Mouse (Mus musculus) hindbrain, embryonic 16.5 days (tissue): ENCODE measurements at regions not wholly inside any gene's neighbourhood (a gene's known extent, or its start where the extent isn't known, plus 50 kb on each side); places are given as distances from the start of the nearest gene placed in this dataset.
"Not testable (repeated sequence)": the region's sequence is repeated elsewhere in the genome, so short reads cannot be mapped to it uniquely, and the experiment has no call there.

Source experiments
- ATAC-seq: fragments of 200-750 bp; cut with Nextera tagmentation; 2 replicates; pipeline ENCODE4 v1.8.0; 2017; ENCODE audit warnings: moderate TSS enrichment, moderate library complexity
- H3K27ac ChIP-seq: fragments of 300-500 bp; sonication (generic); 2 replicates; pipeline ENCODE4 v1.5.1; 2014; ENCODE audit warnings: low read depth, mild to moderate bottlenecking, control low read depth, low read length, moderate library complexity
- H3K27me3 ChIP-seq: fragments of 300-500 bp; sonication (generic); replicated peaks from 2 replicates; pipeline ENCODE4 v1.6.1; 2014; ENCODE audit warnings: low read length; ENCODE audit not compliant: control insufficient read depth, insufficient read depth
- H3K36me3 ChIP-seq: fragments of 300-500 bp; sonication (generic); 2 replicates; pipeline ENCODE4 v1.6.1; 2014; ENCODE audit warnings: mild to moderate bottlenecking, low read length, moderate library complexity, mixed read lengths; ENCODE audit not compliant: control insufficient read depth, insufficient read depth
- H3K4me1 ChIP-seq: fragments of 300-500 bp; sonication (generic); 2 replicates; pipeline ENCODE4 v1.6.1; 2014; ENCODE audit warnings: low read depth, low read length; ENCODE audit not compliant: control insufficient read depth, insufficient read depth
- H3K4me2 ChIP-seq: fragments of 300-500 bp; sonication (generic); 2 replicates; pipeline ENCODE4 v1.6.1; 2014; ENCODE audit warnings: mild to moderate bottlenecking, low read length, control low read depth, moderate library complexity
- H3K4me3 ChIP-seq: fragments of 300-500 bp; sonication (generic); 2 replicates; pipeline ENCODE4 v1.5.1; 2014; ENCODE audit warnings: mild to moderate bottlenecking, low read length, control low read depth, moderate library complexity
- H3K9ac ChIP-seq: fragments of 300-500 bp; sonication (generic); 2 replicates; pipeline ENCODE4 v1.6.1; 2014; ENCODE audit warnings: low read depth, mild to moderate bottlenecking, control low read depth, low read length, moderate library complexity
- H3K9me3 ChIP-seq: fragments of 300-500 bp; sonication (generic); 2 replicates; pipeline ENCODE4 v1.6.1; 2014; ENCODE audit warnings: mild to moderate bottlenecking, low read length, moderate library complexity; ENCODE audit not compliant: control insufficient read depth
- WGBS: fragments of 180-500 bp; shearing (Covaris S2); extraction: QIAGEN DNeasy Blood & Tissue Kit; methylation state at CpG from one replicate; pipeline ENCODE4 v1.1.7; 2014; 5-methylcytosine and 5-hydroxymethylcytosine counted together

DNA sequence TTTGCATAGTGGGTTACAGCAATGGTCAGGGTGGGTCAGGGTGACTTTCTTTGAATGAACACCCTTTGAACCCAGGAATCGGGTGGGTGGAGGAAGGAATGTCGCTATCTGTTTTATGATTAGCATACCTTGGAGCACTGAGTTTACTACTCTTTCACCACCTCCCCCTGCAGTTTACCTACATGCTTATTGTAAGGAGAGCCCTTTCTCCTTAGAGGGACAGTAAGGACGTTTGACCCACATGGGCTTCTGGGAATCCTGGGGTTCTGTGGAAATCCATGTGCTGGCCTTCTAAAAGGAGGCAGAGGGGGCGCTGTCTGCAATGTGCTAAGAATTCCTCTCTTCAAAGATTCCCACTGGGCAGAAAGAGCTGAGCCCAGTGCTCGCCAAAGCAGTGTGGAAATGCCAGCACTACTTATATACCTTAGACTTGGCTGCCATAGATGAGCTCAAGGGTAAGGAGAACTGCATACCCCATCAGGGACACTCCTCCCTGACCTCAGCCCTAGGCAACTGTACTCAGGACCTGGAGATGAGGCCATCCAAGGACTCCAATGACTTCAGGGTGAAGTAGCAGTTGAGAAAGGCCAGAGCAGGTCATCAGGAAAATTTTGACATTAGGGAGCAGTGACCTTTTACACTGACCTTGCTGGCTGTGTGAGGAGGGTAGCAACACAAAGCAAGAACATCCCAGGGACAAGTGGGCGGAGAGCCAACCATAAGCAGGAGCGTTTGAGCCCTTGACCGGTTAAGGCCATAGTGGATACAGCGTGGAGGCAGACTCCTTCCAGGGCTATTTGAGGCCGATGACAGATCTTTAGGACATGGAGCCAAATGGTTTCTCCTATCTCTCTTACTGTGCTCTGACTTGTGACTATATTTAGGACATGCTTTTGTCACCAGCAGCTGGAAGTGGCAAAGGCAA lies 133.2 kb downstream of the Tcp10c start:
- Histone ChIP-seq H3K4me1 (no peaks in the 10 kb centered on the region), H3K27ac (no peak overlapping the region), H3K9ac (no peak overlapping the region), H3K4me2 (no peak overlapping the region), H3K9me3 (no peaks in the 10 kb centered on the region), H3K4me3 (no peak overlapping the region), H3K36me3 (no peaks in the 10 kb centered on the region), H3K27me3 (no peaks in the 10 kb centered on the region)
- WGBS: 82% methylated on average over 10 of the region's 10 CpGs
- no peak for ATAC-seq

DNA sequence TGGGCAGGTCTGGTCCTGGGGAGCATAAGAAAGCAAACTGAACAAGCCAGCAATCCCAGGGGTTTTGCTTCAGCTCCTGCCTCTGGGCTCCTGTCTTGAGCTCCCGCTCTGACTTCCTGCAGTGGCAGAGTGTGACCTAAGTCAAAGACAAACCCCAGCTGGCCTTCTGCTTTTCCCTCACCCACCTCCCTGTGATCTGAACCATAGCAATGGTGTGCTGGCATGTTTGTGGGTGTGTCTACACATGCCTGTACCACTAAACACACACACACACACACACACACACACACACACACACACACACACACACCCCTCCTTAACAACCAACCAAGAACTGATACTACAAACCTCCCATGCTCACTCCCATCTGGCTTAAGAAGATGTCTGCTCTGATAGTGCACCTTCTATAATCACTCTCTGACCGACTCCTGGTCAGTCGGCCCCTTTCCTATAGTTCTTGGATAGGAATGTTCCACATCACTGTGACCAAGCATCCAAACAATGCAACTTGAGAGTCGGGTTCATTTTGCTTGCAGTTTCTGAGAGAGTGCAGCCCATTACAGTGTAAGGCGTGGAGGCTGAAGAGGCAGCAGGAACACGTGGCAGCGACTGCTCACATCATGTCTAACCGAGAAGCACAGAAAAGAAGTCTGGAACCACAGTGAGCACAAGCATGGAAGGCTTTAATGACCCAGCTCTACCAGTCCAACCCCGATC lies 134.4 kb downstream of the Tcp10c start:
- H3K4me2 ChIP-seq: no peak overlapping the region
- 88% methylated on average over 9 of the region's 9 CpGs for WGBS
- no peaks in the 10 kb centered on the region for H3K36me3 ChIP-seq
- H3K4me3 ChIP-seq: no peak overlapping the region
- no peaks in the 10 kb centered on the region for H3K27me3 ChIP-seq
- no peaks in the 10 kb centered on the region for H3K4me1 ChIP-seq
- no peak for ATAC-seq
- H3K9me3 ChIP-seq: no peaks in the 10 kb centered on the region
- no peak overlapping the region for H3K27ac ChIP-seq
- no peak overlapping the region for H3K9ac ChIP-seq

DNA sequence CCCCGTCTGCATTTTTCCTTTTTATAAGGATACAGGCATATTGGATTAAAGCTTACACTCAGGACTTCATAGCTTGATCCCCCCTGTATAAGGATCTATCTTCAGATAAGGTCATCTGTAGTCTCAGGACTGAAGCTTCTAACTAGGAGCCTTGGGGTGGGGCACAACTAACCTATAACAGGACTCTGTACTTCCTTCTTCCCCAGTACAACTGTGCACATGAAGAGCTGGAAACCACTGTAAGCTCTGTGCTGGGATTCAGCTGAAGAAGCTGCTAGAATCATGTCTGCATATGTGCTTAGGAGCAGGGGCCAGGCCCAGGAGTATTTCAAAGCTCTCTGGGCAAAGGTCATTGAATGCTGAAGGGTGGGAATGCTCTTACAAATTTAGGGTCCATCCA lies 137.9 kb downstream of the Tcp10c start:
- not testable (repeated sequence) for H3K4me3 ChIP-seq, H3K4me2 ChIP-seq, ATAC-seq, H3K27me3 ChIP-seq, H3K27ac ChIP-seq, H3K36me3 ChIP-seq, H3K9me3 ChIP-seq, H3K4me1 ChIP-seq, H3K9ac ChIP-seq
- WGBS: 94% methylated on average over 1 of the region's 1 CpGs

- not testable (repeated sequence) for H3K4me1 ChIP-seq, H3K4me2 ChIP-seq, H3K9ac ChIP-seq, H3K27ac ChIP-seq, H3K9me3 ChIP-seq, H3K4me3 ChIP-seq, H3K27me3 ChIP-seq, H3K36me3 ChIP-seq
- ATAC-seq: peak; percentile 56; the same call in 1 of the 2 replicates
- WGBS: 26% methylated on average over 3 of the region's 7 CpGs
Observed at GRCm38 (mm10) chr17:13492649-13493277, 138.4 kb downstream of the Tcp10c start.

DNA sequence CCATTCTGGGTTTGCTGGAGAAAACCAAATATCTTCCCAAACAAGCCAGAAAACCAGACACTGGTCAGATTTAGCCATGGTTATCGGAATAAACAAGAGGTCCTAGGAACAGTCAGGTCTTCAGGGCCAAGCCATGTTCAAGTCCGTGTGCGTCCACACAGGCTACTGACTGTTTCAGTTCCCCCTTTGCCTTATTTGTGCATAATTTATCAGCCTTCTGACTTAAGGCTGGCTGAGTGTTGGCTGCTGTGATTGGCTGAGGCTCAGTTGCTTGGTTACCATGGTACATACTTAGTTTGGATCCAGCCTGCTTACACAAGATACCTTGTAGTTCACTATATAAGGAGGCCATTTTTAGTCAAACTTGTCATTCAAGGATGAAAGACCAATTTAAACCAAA lies 139.5 kb downstream of the Tcp10c start:
- not testable (repeated sequence) for ATAC-seq, H3K4me3 ChIP-seq
- 73% methylated on average over 3 of the region's 3 CpGs for WGBS

GRCm38 (mm10) chr17:13494475-13494874 lies 140.1 kb downstream of the Tcp10c start:
- not testable (repeated sequence) for H3K9ac ChIP-seq, H3K4me2 ChIP-seq, H3K36me3 ChIP-seq, H3K4me3 ChIP-seq, H3K9me3 ChIP-seq, H3K27ac ChIP-seq, H3K27me3 ChIP-seq, H3K4me1 ChIP-seq, ATAC-seq
- WGBS: no CpG with 5 or more reads among the region's 1 CpGs

More for the DNA sequence above, 139.5 kb downstream of the Tcp10c start:
- not testable (repeated sequence) for H3K4me1 ChIP-seq, H3K9ac ChIP-seq, H3K27ac ChIP-seq, H3K9me3 ChIP-seq, H3K27me3 ChIP-seq, H3K36me3 ChIP-seq, H3K4me2 ChIP-seq

- ATAC-seq: not testable (repeated sequence)
- peak overlapping the region; percentile 34; the same call in 1 of the 2 replicates for H3K27ac ChIP-seq
Observed at GRCm38 (mm10) chr17:13504365-13504764, 150.0 kb downstream of the Tcp10c start.

DNA sequence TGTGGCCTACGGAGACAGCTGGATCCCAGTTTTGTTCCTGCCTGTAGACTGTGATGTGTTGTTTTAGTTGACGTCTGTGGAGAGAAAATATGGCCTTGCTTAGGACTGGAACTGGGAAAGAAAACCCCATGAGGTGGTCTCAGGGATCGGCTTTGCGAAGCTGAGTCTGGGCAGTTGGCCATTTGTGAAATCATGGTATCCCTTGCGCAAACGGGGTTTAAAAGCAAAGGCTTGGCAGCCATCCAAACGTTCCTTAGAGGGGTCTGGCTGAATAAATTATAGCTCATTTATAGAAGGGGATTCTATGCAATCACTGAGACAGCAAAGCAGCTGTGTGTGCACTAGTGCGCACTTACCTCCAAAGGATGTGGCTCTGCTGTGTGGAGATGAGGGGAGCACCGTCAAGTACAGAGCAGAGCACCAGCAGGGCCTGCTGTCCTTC lies 150.5 kb downstream of the Tcp10c start:
- not testable (repeated sequence) for H3K4me1 ChIP-seq, H3K27me3 ChIP-seq, H3K4me2 ChIP-seq, H3K36me3 ChIP-seq, H3K9me3 ChIP-seq, H3K4me3 ChIP-seq, H3K9ac ChIP-seq
- peak overlapping the region; percentile 71; the same call in 1 of the 2 replicates for H3K27ac ChIP-seq
- WGBS: 16% methylated on average over 7 of the region's 9 CpGs
- ATAC-seq: peak; percentile 94

More at GRCm38 (mm10) chr17:13504365-13504764, 150.0 kb downstream of the Tcp10c start:
- not testable (repeated sequence) for H3K4me1 ChIP-seq, H3K4me2 ChIP-seq, H3K9me3 ChIP-seq, H3K36me3 ChIP-seq, H3K4me3 ChIP-seq, H3K9ac ChIP-seq, H3K27me3 ChIP-seq
- WGBS: 42% methylated on average over 1 of the region's 1 CpGs
